Mouse (Mus musculus) CD4-positive helper T cell, adult 2 months (primary cell): ENCODE measurements at regions not wholly inside any gene's neighbourhood (a gene's known extent, or its start where the extent isn't known, plus 50 kb on each side); places are given as distances from the start of the nearest gene placed in this dataset.
A peak's percentile ranks its signal among the peaks of the same experiment; 100 is the strongest.

Source experiments
- DNase-seq: peaks from one replicate; pipeline ENCODE4 v3.0.0-alpha.2; 2012; ENCODE audit warnings: low read depth, missing footprints, low spot score

GRCm38 (mm10) chr14:72783248-72783647 lies 73.4 kb upstream of the Fndc3a start:
- DNase-seq = no peak

GRCm38 (mm10) chr14:72779446-72779845 lies 69.6 kb upstream of the Fndc3a start:
- no peak for DNase-seq

GRCm38 (mm10) chr14:72778756-72779155 lies 69.0 kb upstream of the Fndc3a start:
- DNase-seq = no peak

- DNase-seq = peak; percentile 46
These were observed 68.2 kb upstream of the Fndc3a start for GRCm38 (mm10) chr14:72777927-72778560.

GRCm38 (mm10) chr14:72770237-72770636 lies 60.4 kb upstream of the Fndc3a start:
- no peak for DNase-seq

- no peak for DNase-seq
These were observed 50.3 kb upstream of the Fndc3a start for GRCm38 (mm10) chr14:72760123-72760522.
